Mouse (Mus musculus) forebrain, embryonic 10.5 days (tissue): Measurements from ENCODE around the gene Grin3a. TPM values are rescaled to one million over a fixed set of nuclear protein-coding genes. Genes with fewer than 3 reads are reported as not detected.
"Not testable (repeated sequence)": the region's sequence is repeated elsewhere in the genome, so short reads cannot be mapped to it uniquely, and the experiment has no call there.

Source experiments
- DNase-seq: peaks from one replicate; pipeline ENCODE4 v3.0.0-alpha.2; 2017; ENCODE audit warnings: low spot score; ENCODE audit errors: extremely low spot score
- H3K27ac ChIP-seq: fragments of 300-500 bp; sonication (generic); 2 replicates; pipeline ENCODE4 v1.5.1; 2016; ENCODE audit warnings: mild to moderate bottlenecking
- H3K27me3 ChIP-seq: fragments of 300-500 bp; sonication (generic); 2 replicates; pipeline ENCODE4 v1.6.1; 2016; ENCODE audit warnings: mild to moderate bottlenecking; ENCODE audit not compliant: poor library complexity, severe bottlenecking
- H3K36me3 ChIP-seq: fragments of 300-500 bp; sonication (generic); replicated peaks from 2 replicates; pipeline ENCODE4 v1.6.1; 2016; ENCODE audit warnings: mild to moderate bottlenecking, moderate library complexity
- H3K4me1 ChIP-seq: fragments of 300-500 bp; sonication (generic); 2 replicates; pipeline ENCODE4 v1.6.1; 2016
- H3K4me3 ChIP-seq: fragments of 300-500 bp; sonication (generic); 2 replicates; pipeline ENCODE4 v1.5.1; 2016; ENCODE audit warnings: mild to moderate bottlenecking, moderate library complexity
- H3K9me3 ChIP-seq: fragments of 300-500 bp; sonication (generic); 2 replicates; pipeline ENCODE4 v1.6.1; 2016; ENCODE audit warnings: mild to moderate bottlenecking, moderate library complexity
- WGBS: fragments of 180-500 bp; shearing (Covaris S2); methylation state at CpG from one replicate; pipeline ENCODE4 v1.1.7; 2016; 5-methylcytosine and 5-hydroxymethylcytosine counted together
- polyA plus RNA-seq: library from polyadenylated mRNA; unstranded; fragments of >200 nt; fragmentation: Nextera tagmentation; extraction: Ambion mirVana; gene quantifications from 2 replicates; pipeline ENCODE4 v1.2.1, GENCODE M21; 2016

Gene Grin3a
- polyA plus RNA-seq, 1 experiment from 2014 or later: 0.22 TPM

DNA sequence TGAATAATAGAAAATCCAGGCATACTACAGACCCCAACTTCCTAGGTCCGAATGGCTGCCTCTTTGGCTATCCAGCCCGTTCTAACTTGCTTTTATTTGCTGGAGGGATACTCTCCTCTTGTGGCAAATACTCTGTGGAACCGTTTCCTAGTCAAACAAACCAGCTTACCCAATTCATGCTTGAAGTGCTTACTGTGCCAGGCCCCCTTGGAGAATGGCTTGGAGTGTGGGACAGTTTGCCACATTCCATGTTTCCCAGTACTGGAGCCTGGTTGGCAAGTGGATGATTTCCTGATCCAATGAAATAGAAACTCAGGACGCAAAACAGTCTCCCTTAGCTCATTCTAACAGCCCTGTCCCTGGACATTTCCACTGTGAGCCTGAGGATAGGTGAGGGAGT lies 183.3 kb downstream of the Grin3a start:
- H3K27me3 ChIP-seq: no peaks in the 10 kb centered on the region
- peaks cover 55% of the 10 kb centered on the region for H3K36me3 ChIP-seq
- no peaks in the 10 kb centered on the region for H3K9me3 ChIP-seq
- no peak overlapping the region for H3K27ac ChIP-seq
- no peak overlapping the region for H3K4me3 ChIP-seq
- WGBS: 91% methylated on average over 4 of the region's 4 CpGs
- no peaks in the 10 kb centered on the region for H3K4me1 ChIP-seq
- DNase-seq: no peak

GRCm38 (mm10) chr4:49661664-49662063 lies 183.9 kb downstream of the Grin3a start:
- no peak for DNase-seq
- Histone ChIP-seq H3K36me3 (peaks cover 60% of the 10 kb centered on the region), H3K27ac (no peak overlapping the region), H3K27me3 (no peaks in the 10 kb centered on the region), H3K4me3 (no peak overlapping the region), H3K9me3 (no peaks in the 10 kb centered on the region), H3K4me1 (no peaks in the 10 kb centered on the region)
- WGBS: 95% methylated on average over 9 of the region's 9 CpGs

DNA sequence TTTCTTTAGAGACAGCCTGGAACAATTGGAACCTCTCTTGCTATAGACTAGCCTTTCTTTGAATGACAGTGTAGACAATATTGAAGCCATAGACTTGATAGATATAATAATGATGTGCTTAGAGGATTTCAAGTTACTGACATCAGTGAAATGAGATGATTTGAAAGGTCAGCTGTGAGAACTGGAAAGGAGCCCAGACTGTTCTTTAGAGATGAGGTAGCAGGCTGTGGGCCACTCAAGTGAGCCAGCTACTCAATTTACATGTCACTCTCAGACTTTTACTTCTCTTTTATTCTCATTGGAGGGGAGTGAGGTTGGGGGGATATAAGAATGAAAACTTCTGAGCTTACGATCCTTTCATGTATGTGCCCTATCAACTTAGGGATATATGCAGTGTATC lies 186.1 kb downstream of the Grin3a start:
- no peaks in the 10 kb centered on the region for H3K27me3 ChIP-seq
- no peak for DNase-seq
- H3K27ac ChIP-seq: no peak overlapping the region
- H3K9me3 ChIP-seq: no peaks in the 10 kb centered on the region
- H3K36me3 ChIP-seq: peaks cover 82% of the 10 kb centered on the region
- no peaks in the 10 kb centered on the region for H3K4me1 ChIP-seq
- H3K4me3 ChIP-seq: no peak overlapping the region
- 84% methylated on average over 1 of the region's 1 CpGs for WGBS

DNA sequence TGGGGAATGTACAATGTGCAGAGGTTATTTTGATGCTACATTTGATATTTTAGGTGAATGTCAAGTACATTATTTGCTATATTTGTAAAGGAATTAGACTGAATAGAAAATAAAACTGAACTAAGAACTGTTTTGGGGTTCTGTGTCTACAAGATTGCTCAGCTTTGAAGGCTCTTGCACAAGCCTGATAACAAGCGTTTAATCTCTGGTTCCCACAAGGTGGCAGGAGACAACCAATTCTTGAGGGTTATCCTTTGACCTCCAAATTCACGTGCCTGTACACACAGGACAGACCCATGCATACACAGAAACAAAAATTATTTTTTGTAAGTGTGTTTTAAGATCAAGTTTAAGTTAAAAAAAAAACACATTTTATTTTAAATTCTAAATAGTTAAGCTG lies 205.6 kb downstream of the Grin3a start:
- peaks cover 98% of the 10 kb centered on the region for H3K36me3 ChIP-seq

GRCm38 (mm10) chr4:49637821-49638220 lies 207.7 kb downstream of the Grin3a start:
- WGBS: 94% methylated on average over 11 of the region's 11 CpGs

More for the DNA sequence above, 205.6 kb downstream of the Grin3a start:
- Histone ChIP-seq H3K4me1 (no peaks in the 10 kb centered on the region), H3K4me3 (no peak overlapping the region), H3K9me3 (no peaks in the 10 kb centered on the region), H3K27ac (no peak overlapping the region), H3K27me3 (no peaks in the 10 kb centered on the region)
- no peak for DNase-seq
- WGBS: 78% methylated on average over 2 of the region's 2 CpGs

GRCm38 (mm10) chr4:49632139-49632481 lies 213.4 kb downstream of the Grin3a start:
- no peak for DNase-seq
- Histone ChIP-seq H3K27ac (peak overlapping the region; percentile 90), H3K9me3 (no peaks in the 10 kb centered on the region), H3K4me1 (peaks cover 15% of the 10 kb centered on the region), H3K4me3 (peak overlapping the region; percentile 83), H3K36me3 (peaks cover 37% of the 10 kb centered on the region), H3K27me3 (no peaks in the 10 kb centered on the region)
- WGBS: under 1% methylated on average over 30 of the region's 30 CpGs

More at GRCm38 (mm10) chr4:49637821-49638220, 207.7 kb downstream of the Grin3a start:
- H3K36me3 ChIP-seq: peaks cover 91% of the 10 kb centered on the region
- H3K9me3 ChIP-seq: no peaks in the 10 kb centered on the region
- H3K4me3 ChIP-seq: no peak overlapping the region
- peaks cover 8% of the 10 kb centered on the region for H3K4me1 ChIP-seq
- DNase-seq: no peak
- no peak overlapping the region for H3K27ac ChIP-seq
- H3K27me3 ChIP-seq: no peaks in the 10 kb centered on the region

DNA sequence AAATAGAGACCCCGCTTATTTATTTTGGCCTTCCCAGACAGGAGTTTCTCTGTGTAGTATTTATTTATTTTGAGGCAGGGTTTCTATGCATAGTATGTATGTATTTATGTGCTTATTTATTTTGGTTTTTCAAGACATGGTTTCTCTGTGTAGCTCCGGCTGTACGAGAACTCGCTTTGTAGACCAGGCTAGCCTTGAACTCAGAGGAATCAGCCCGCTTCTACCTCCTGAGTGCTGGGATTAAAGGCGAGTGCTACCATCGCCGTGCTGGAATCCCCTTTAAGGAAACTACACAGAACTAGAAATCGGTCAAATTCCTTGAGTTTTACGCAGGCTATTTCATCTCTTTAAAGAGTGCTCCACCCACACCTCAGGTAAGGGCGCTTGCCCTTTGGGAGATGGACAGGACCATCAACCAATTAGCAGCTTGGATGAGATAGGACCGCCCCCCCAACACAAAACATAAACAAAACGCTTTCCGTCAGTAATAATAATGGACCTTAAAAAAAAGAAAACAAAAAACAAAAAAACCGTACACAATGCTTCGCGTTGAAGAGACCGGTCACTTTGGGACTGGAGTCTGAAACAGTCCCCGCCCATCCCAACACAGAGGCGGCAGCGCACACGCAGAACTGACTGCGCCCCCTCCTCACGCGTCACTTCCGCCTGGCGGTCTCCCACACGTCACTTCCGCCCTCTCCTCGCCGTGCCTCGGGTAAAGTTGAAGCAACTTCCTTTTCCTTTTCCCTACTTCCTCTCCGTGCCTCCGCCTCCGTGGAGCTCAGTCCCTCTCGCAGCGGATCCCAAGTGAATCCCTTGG lies 214.0 kb downstream of the Grin3a start, which contains the start of gene Rnf20:
Gene Rnf20, plus strand, starts transcription at position 688 of the 820 bp plus-strand sequence.
- Histone ChIP-seq H3K4me3 (peak within 1 kb of the TSS; percentile 83), H3K4me1 (peaks cover 17% of the 10 kb centered on the region), H3K27me3 (no peaks in the 10 kb centered on the region), H3K9me3 (no peaks in the 10 kb centered on the region), H3K36me3 (peaks cover 31% of the 10 kb centered on the region), H3K27ac (peak within 1 kb of the TSS; percentile 90)
- WGBS: 4% methylated on average over 37 of the region's 37 CpGs
- DNase-seq: peak; percentile 91

DNA sequence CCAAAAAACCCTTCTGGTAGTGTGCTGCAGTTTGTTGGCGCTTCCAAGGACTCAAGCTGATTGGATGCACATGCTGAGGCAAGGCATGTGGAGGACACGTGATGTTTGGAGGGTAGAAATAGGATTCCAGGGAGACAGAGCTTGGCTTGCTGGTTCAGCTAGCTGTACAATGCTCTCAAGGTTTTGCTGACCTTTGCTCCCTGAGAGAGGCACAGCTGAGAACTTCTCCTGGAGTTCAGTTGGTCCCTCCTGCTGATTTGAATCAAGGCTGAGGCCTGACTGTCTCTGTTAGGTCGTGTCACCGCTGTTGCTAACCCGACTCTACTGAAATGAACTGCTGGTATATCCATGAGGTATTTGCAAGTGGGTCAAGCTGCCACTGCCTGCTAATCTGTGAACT lies 216.6 kb downstream of the Grin3a start:
- H3K4me1 ChIP-seq: peaks cover 20% of the 10 kb centered on the region
- no peak for DNase-seq
- 0 out of 2 replicates have a peak, but pooled peaks cover 6% of the 10 kb centered on the region for H3K36me3 ChIP-seq
- H3K27ac ChIP-seq: no peak overlapping the region
- H3K9me3 ChIP-seq: no peaks in the 10 kb centered on the region
- no peaks in the 10 kb centered on the region for H3K27me3 ChIP-seq
- WGBS: 77% methylated on average over 5 of the region's 5 CpGs
- no peak overlapping the region for H3K4me3 ChIP-seq

DNA sequence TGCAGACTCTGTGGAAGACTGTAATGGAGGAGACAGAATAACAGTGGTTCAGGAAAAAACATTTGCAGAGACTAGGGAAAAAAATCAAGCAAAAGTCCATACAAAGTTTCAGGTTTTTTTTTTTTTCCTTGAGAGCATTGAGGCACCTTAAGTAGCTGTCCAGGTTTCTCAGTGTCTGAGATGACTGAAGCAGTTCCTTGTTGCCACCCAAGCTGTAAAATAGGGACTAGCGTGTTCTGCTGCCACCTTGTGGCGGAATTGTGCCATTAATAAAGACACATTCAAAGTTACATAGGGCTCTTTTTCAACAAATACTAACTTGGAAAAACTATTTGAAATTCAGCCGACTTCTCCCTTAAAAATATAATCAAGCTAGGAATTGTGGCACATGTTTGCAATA lies 218.6 kb downstream of the Grin3a start:
- no peaks in the 10 kb centered on the region for H3K9me3 ChIP-seq
- no peak overlapping the region for H3K4me3 ChIP-seq
- no peak overlapping the region for H3K27ac ChIP-seq
- H3K4me1 ChIP-seq: peaks cover 8% of the 10 kb centered on the region
- WGBS: 8% methylated on average over 3 of the region's 3 CpGs
- DNase-seq: peak; percentile 54
- no peaks in the 10 kb centered on the region for H3K36me3 ChIP-seq
- H3K27me3 ChIP-seq: no peaks in the 10 kb centered on the region

DNA sequence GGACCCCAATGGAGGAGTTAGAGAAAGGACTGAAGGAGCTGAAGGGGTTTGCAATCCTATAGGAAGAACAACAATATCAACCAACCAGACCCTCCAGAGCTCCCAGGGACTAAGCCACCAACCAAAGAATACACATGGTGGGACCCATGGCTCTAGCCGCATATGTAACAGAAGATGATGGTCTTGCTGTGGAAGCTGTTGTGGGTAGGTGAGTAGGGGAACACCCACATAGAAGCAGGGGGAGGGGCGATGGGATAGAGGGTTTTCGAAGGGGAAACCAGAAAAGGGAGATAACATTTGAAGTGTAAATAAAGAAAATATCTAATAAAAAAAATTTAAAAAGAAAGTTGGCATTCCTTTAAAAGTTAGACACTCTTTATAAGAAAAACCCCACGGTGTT lies 220.6 kb downstream of the Grin3a start:
- H3K27me3 ChIP-seq: not testable (repeated sequence)
- WGBS: 83% methylated on average over 4 of the region's 4 CpGs

GRCm38 (mm10) chr4:49623916-49624315 lies 221.6 kb downstream of the Grin3a start:
- Histone ChIP-seq H3K27me3 (no peaks in the 10 kb centered on the region), H3K9me3 (no peaks in the 10 kb centered on the region), H3K4me1 (peaks cover 5% of the 10 kb centered on the region), H3K4me3 (no peak overlapping the region), H3K27ac (no peak overlapping the region), H3K36me3 (no peaks in the 10 kb centered on the region)
- no peak for DNase-seq
- WGBS: 88% methylated on average over 4 of the region's 4 CpGs

More for the DNA sequence above, 220.6 kb downstream of the Grin3a start:
- H3K9me3 ChIP-seq, H3K36me3 ChIP-seq, DNase-seq, H3K27ac ChIP-seq, H3K4me3 ChIP-seq, H3K4me1 ChIP-seq: not testable (repeated sequence)

DNA sequence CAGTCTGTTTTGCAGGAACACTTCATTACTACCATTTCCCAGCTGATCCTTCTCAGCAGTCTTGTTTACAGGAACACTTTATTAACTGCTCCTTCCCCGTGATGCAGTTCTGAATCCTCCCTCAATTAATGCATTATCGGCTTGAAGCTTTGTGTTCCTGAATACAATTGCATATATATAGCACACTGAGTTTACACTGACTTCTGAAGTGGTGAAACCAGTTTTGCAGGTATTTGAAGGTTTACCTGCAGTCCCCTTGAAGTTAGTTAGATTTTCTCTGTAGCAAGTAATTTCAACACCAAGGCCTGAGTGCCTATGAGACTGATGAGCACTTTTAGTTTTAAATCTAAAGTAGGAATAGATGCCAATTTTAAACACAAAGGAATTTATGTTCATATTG lies 223.3 kb downstream of the Grin3a start:
- Histone ChIP-seq H3K9me3 (no peaks in the 10 kb centered on the region), H3K27ac (no peak overlapping the region), H3K4me3 (no peak overlapping the region), H3K4me1 (peaks cover 5% of the 10 kb centered on the region), H3K27me3 (no peaks in the 10 kb centered on the region), H3K36me3 (no peaks in the 10 kb centered on the region)
- DNase-seq: no peak
- 88% methylated on average over 2 of the region's 2 CpGs for WGBS

DNA sequence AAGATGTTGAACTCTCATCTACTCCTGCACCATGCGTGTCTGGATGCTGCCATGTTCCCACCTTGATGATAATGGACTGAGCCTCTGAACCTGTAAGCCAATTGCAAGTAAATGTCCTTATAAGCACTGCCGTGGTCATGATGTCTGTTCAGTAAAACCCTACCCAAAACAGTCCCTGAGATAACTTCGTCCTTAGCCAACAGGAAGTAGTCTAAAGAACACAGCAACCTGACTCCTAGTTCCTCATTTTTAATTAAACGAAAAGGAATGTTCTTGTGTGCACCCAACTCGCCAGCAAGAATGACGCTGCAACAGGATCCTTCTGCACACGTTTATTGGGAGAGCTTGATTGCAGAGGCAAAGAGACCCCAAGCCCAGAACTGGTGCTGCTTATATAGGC lies 225.7 kb downstream of the Grin3a start:
- H3K4me1 ChIP-seq, H3K27ac ChIP-seq: not testable (repeated sequence)
- 92% methylated on average over 7 of the region's 7 CpGs for WGBS

More for the DNA sequence above, 225.7 kb downstream of the Grin3a start:
- not testable (repeated sequence) for H3K36me3 ChIP-seq, DNase-seq, H3K9me3 ChIP-seq, H3K27me3 ChIP-seq, H3K4me3 ChIP-seq
